Comparison of ENCODE assay signal across 10 mouse cellular contexts in the genomic region with DNA sequence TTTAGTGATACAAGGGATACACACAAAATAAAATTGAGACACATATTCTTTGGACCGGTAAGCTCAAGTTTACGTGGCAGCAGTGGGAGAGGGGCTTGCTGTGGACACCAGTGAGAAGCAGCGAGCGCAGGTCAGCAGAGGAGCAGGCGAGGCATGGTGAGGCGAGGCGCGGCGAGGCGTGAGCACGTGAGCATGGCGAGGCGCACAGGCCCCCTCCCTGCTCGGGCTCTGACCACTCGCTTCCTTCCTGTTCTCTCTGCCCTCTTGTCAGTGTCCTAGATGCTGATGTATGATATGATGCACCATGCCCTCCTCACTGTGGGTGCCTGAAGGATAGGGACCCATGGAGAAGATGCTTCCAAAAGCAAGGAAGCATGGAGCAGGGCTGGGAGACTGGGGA. TPM values are rescaled to one million over a fixed set of nuclear protein-coding genes. Genes with fewer than 3 reads are reported as not detected.
A peak's percentile ranks its signal among the peaks of the same experiment; 100 is the strongest.
DNase-seq lines count a peak whose midpoint lies in the region; ATAC-seq lines count a peak whose summit lies in the region.
"Had no signal": no experiment of that assay in that cellular context is flagged by ENCODE, and none has a peak within 500 bp of the region (broad histone marks: within the 10 kb centered on the region; RNA-seq: fewer than 3 reads in every experiment).

No protein-coding gene starts in this region.

- H3K36me3 ChIP-seq in embryonic facial prominence, embryonic 10.5 days (replicated peaks) = peaks cover 48% of the 10 kb centered on the region

- no peak overlapping the region for H3K27ac ChIP-seq in embryonic facial prominence, embryonic 10.5 days (replicated peaks)
- H3K27ac ChIP-seq: hindbrain, embryonic 14.5 days; neural tube, embryonic 12.5 days had no signal

- 97% methylated on average over 15 of the region's 15 CpGs for WGBS in embryonic facial prominence, embryonic 10.5 days

- no peak overlapping the region for H3K4me3 ChIP-seq in embryonic facial prominence, embryonic 10.5 days
- H3K4me3 ChIP-seq: neural tube, embryonic 12.5 days had no signal

- no peaks in the 10 kb centered on the region for H3K27me3 ChIP-seq in embryonic facial prominence, embryonic 10.5 days (replicated peaks; ENCODE audit: low read depth, poor library complexity, severe bottlenecking)
- H3K27me3 ChIP-seq: neural tube, embryonic 12.5 days had no signal

- H3K9me3 ChIP-seq in embryonic facial prominence, embryonic 10.5 days = no peaks in the 10 kb centered on the region
- H3K9me3 ChIP-seq: neural tube, embryonic 12.5 days had no signal

- H3K4me1 ChIP-seq in embryonic facial prominence, embryonic 10.5 days = peaks cover 11% of the 10 kb centered on the region

- DNase-seq in heart, adult 11 months = peak; percentile 94
- DNase-seq in heart, postnatal 4 days = no peak
- peak; percentile 25 for DNase-seq in thymus, postnatal 25 days
- DNase-seq in thymus, postnatal 4 days = no peak
- DNase-seq in kidney, postnatal 25 days = peak; percentile 13 to 65
- DNase-seq in cerebellum, postnatal 36 days = no peak
- no peak for DNase-seq in embryonic facial prominence, embryonic 10.5 days (ENCODE audit: low spot score)

- no peak for ATAC-seq in megakaryocyte-erythroid progenitor cell, adult 5-6 weeks (replicated peaks; ENCODE audit: low FRiP score, low TSS enrichment, poor library complexity, severe bottlenecking)

RNA-seq across cellular contexts. Expression of a gene that starts 43.6 kb away (rescaled TPM):
- 10 to 100 TPM; 23.9 to 24.8 TPM for total RNA-seq in heart, postnatal 4 days (2021)
- total RNA-seq in megakaryocyte-erythroid progenitor cell, adult 5-6 weeks (2014; fragmentation: Nextera tagmentation) = 1.5 TPM in 1 of 2 replicates, not detected in the other
- total RNA-seq in megakaryocyte-erythroid progenitor cell, adult 5-6 weeks (2017) = 1.0 and 1.2 TPM in 2 replicates
- polyA plus RNA-seq in embryonic facial prominence, embryonic 10.5 days (2016; fragmentation: Nextera tagmentation; extraction: Ambion mirVana) = 174 and 198 TPM in 2 replicates

Comparison
In these comparisons a context has a peak if more than half of its experiments do, and no peak if none do; other contexts are left out.
1. DNase-seq: peak in heart, adult 11 months (single experiment), thymus, postnatal 25 days (single experiment) and kidney, postnatal 25 days (2 of 2); none in heart, postnatal 4 days (single experiment), thymus, postnatal 4 days (single experiment), cerebellum, postnatal 36 days (0 of 2) and embryonic facial prominence, embryonic 10.5 days (single experiment).
2. RNA of a gene that starts 43.6 kb away (total RNA-seq): 23.9 to 24.8 TPM in heart, postnatal 4 days; 1.0 to 1.5 TPM in megakaryocyte-erythroid progenitor cell, adult 5-6 weeks; every median in the first group is over 10 times any median in the second.